Mouse (Mus musculus) heart, postnatal 0 days (tissue): ENCODE measurements around the gene Sirt7.

Experiments used
- CTCF ChIP-seq: IDR thresholded peaks from 2 replicates; pipeline ENCODE4 v1.5.1; 2016; ENCODE audit warnings: antibody characterized with exemption, control low read depth, low read depth
- EP300 ChIP-seq: IDR thresholded peaks from 2 replicates; pipeline ENCODE4 v1.6.1; 2016; ENCODE audit warnings: antibody characterized with exemption, low read depth

- TF ChIP-seq CTCF (no peak), EP300 (no peak)
Measured at GRCm38 (mm10) chr11:120603545-120603944, 21.5 kb downstream of the Sirt7 start.
